Mouse (Mus musculus) lung, embryonic 14.5 days (tissue): ENCODE results near the gene Sorcs2. TPM values are rescaled to one million over a fixed set of nuclear protein-coding genes. Genes with fewer than 3 reads are reported as not detected.
A peak's percentile ranks its signal among the peaks of the same experiment; 100 is the strongest.

Source experiments
- ATAC-seq: fragments of 200-750 bp; cut with Nextera tagmentation; 2 replicates; pipeline ENCODE4 v1.8.0; 2017; ENCODE audit warnings: mild to moderate bottlenecking, moderate TSS enrichment, moderate library complexity; ENCODE audit not compliant: insufficient read depth
- DNase-seq: peaks from one replicate; pipeline ENCODE4 v3.0.0-alpha.2; 2015
- H3K27ac ChIP-seq: fragments of 300-500 bp; sonication (generic); 2 replicates; pipeline ENCODE4 v1.5.1; 2014; ENCODE audit warnings: low read depth, mild to moderate bottlenecking, moderate library complexity
- H3K27me3 ChIP-seq: fragments of 300-500 bp; sonication (generic); 2 replicates; pipeline ENCODE4 v1.6.1; 2014; ENCODE audit warnings: low read length, control low read depth; ENCODE audit not compliant: insufficient read depth
- H3K36me3 ChIP-seq: fragments of 300-500 bp; sonication (generic); 2 replicates; pipeline ENCODE4 v1.6.1; 2014; ENCODE audit warnings: control low read depth; ENCODE audit not compliant: insufficient read depth
- H3K4me1 ChIP-seq: fragments of 300-500 bp; sonication (generic); 2 replicates; pipeline ENCODE4 v1.6.1; 2014; ENCODE audit warnings: antibody characterized with exemption, control low read depth; ENCODE audit not compliant: insufficient read depth
- H3K4me2 ChIP-seq: fragments of 300-500 bp; sonication (generic); 2 replicates; pipeline ENCODE4 v1.6.1; 2014; ENCODE audit warnings: mild to moderate bottlenecking
- H3K4me3 ChIP-seq: fragments of 300-500 bp; sonication (generic); 2 replicates; pipeline ENCODE4 v1.5.1; 2014; ENCODE audit warnings: low read depth, low read length
- H3K9ac ChIP-seq: fragments of 300-500 bp; sonication (generic); 2 replicates; pipeline ENCODE4 v1.6.1; 2014
- H3K9me3 ChIP-seq: fragments of 300-500 bp; sonication (generic); 2 replicates; pipeline ENCODE4 v1.6.1; 2016; ENCODE audit warnings: low read depth, low read length, control low read depth
- CTCF ChIP-seq: IDR thresholded peaks from 2 replicates; pipeline ENCODE4 v1.5.1; 2016; ENCODE audit warnings: antibody characterized with exemption, low read depth
- WGBS: fragments of 180-500 bp; shearing (Covaris S2); extraction: QIAGEN DNeasy Blood & Tissue Kit; methylation state at CpG from one replicate; pipeline ENCODE4 v1.1.7; 2014; 5-methylcytosine and 5-hydroxymethylcytosine counted together
- polyA plus RNA-seq: library from polyadenylated mRNA; unstranded; fragments of >200 nt; fragmentation: Nextera tagmentation; extraction: Ambion mirVana; gene quantifications from 2 replicates; pipeline ENCODE4 v1.2.1, GENCODE M21; 2014

The Sorcs2 gene
- polyA plus RNA-seq, 1 experiment from 2014 or later: 20.6 TPM

- H3K4me1 ChIP-seq: peaks cover 5% of the 10 kb centered on the region; the same call in 1 of the 2 replicates
- no peak for TF ChIP-seq CTCF
- no peaks in the 10 kb centered on the region for H3K9me3 ChIP-seq
- H3K9ac ChIP-seq: no peak overlapping the region
- no peak overlapping the region for H3K27ac ChIP-seq
- H3K36me3 ChIP-seq: no peaks in the 10 kb centered on the region
- H3K4me3 ChIP-seq: no peak overlapping the region
- DNase-seq: peak; percentile 62
- H3K4me2 ChIP-seq: no peak overlapping the region
- H3K27me3 ChIP-seq: no peaks in the 10 kb centered on the region
- no peak for ATAC-seq
- 45% methylated on average over 6 of the region's 6 CpGs for WGBS
Observed at GRCm38 (mm10) chr5:36124993-36125392, 272.9 kb downstream of the Sorcs2 start.

- DNase-seq: no peak
Observed at GRCm38 (mm10) chr5:36122987-36123386, 275.0 kb downstream of the Sorcs2 start.

DNA sequence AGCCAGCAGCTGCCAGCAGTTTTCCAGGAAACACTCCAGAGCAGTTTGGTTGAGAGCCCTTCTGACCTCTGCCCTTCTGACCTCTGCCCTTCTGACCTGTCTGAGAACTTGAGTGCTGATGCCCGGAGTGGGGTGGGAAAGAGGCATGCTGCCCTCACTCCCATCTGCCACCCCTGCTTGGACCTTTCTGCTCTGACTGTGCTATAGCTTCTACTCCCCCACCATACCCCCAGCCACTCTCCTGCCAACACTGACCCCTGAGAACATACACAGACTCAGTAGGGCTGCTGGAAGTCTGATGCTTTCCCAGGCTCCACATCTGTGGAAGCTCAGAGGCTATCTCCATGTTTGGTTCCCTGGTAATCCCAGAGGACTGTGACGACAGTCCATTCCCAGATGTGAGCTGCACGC, 277.0 kb downstream of the Sorcs2 start:
- no peaks in the 10 kb centered on the region for H3K9me3 ChIP-seq
- no peak overlapping the region for H3K4me2 ChIP-seq
- no peak overlapping the region for H3K4me3 ChIP-seq
- H3K4me1 ChIP-seq: 0 out of 2 replicates have a peak, but pooled peaks cover 5% of the 10 kb centered on the region
- H3K27ac ChIP-seq: no peak overlapping the region
- no peaks in the 10 kb centered on the region for H3K27me3 ChIP-seq
- 10% methylated on average over 3 of the region's 3 CpGs for WGBS
- no peak for TF ChIP-seq CTCF
- H3K9ac ChIP-seq: no peak overlapping the region
- no peaks in the 10 kb centered on the region for H3K36me3 ChIP-seq
- DNase-seq (peak; percentile 68), ATAC-seq (peak; percentile 64)

More at GRCm38 (mm10) chr5:36122987-36123386, 275.0 kb downstream of the Sorcs2 start:
- Histone ChIP-seq H3K4me1 (0 out of 2 replicates have a peak, but pooled peaks cover 5% of the 10 kb centered on the region), H3K4me2 (no peak overlapping the region), H3K9me3 (no peaks in the 10 kb centered on the region), H3K4me3 (no peak overlapping the region), H3K27ac (no peak overlapping the region), H3K27me3 (no peaks in the 10 kb centered on the region), H3K36me3 (no peaks in the 10 kb centered on the region), H3K9ac (no peak overlapping the region)
- no peak for TF ChIP-seq CTCF
- ATAC-seq: no peak
- WGBS: 50% methylated on average over 10 of the region's 10 CpGs

- Histone ChIP-seq H3K9ac (no peak overlapping the region), H3K4me1 (0 out of 2 replicates have a peak, but pooled peaks cover 2% of the 10 kb centered on the region), H3K4me3 (no peak overlapping the region), H3K36me3 (no peaks in the 10 kb centered on the region), H3K9me3 (no peaks in the 10 kb centered on the region), H3K27me3 (no peaks in the 10 kb centered on the region), H3K4me2 (no peak overlapping the region), H3K27ac (no peak overlapping the region)
- TF ChIP-seq CTCF: no peak
- 47% methylated on average over 5 of the region's 5 CpGs for WGBS
- ATAC-seq: no peak
- no peak for DNase-seq
Observed at GRCm38 (mm10) chr5:36118061-36118460, 279.9 kb downstream of the Sorcs2 start.

DNA sequence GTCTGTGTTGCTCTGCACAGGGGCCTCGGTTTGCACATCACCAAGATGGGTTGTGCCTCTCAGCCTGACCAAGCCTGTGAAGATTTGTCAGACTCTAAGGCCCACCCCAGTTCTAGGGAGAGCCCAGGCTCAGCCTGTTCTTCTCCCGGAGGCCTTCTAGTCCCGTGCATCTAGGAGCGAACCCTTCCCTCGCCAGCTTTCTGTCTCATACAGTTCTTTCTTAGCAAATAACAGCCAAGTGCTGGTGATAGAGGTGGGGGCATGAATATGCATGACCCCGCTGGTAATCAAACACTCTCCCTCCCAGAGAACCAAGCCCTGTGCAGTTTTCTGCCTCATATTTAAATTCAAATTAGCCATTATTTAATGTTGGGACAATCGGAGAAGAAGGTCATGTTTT, 282.4 kb downstream of the Sorcs2 start:
- Histone ChIP-seq H3K4me2 (no peak overlapping the region), H3K9me3 (no peaks in the 10 kb centered on the region), H3K27ac (no peak overlapping the region), H3K9ac (no peak overlapping the region), H3K4me1 (no peaks in the 10 kb centered on the region), H3K27me3 (no peaks in the 10 kb centered on the region), H3K4me3 (no peak overlapping the region), H3K36me3 (no peaks in the 10 kb centered on the region)
- no peak for TF ChIP-seq CTCF
- DNase-seq (no peak), ATAC-seq (no peak)
- WGBS: 65% methylated on average over 7 of the region's 7 CpGs

- Histone ChIP-seq H3K4me2 (no peak overlapping the region), H3K27ac (no peak overlapping the region), H3K36me3 (no peaks in the 10 kb centered on the region), H3K4me1 (no peaks in the 10 kb centered on the region), H3K27me3 (no peaks in the 10 kb centered on the region), H3K4me3 (no peak overlapping the region), H3K9ac (no peak overlapping the region), H3K9me3 (no peaks in the 10 kb centered on the region)
- TF ChIP-seq CTCF: no peak
- 79% methylated on average over 2 of the region's 2 CpGs for WGBS
- no peak for DNase-seq
- ATAC-seq: no peak
Observed at GRCm38 (mm10) chr5:36113696-36114095, 284.2 kb downstream of the Sorcs2 start.

GRCm38 (mm10) chr5:36112696-36113095, 285.2 kb downstream of the Sorcs2 start:
- H3K4me1 ChIP-seq: no peaks in the 10 kb centered on the region
- no peaks in the 10 kb centered on the region for H3K27me3 ChIP-seq
- H3K36me3 ChIP-seq: no peaks in the 10 kb centered on the region
- DNase-seq (no peak), ATAC-seq (no peak)
- H3K27ac ChIP-seq: no peak overlapping the region
- 78% methylated on average over 6 of the region's 6 CpGs for WGBS
- no peaks in the 10 kb centered on the region for H3K9me3 ChIP-seq
- no peak overlapping the region for H3K9ac ChIP-seq
- H3K4me2 ChIP-seq: no peak overlapping the region
- no peak for TF ChIP-seq CTCF
- no peak overlapping the region for H3K4me3 ChIP-seq

- H3K36me3 ChIP-seq: no peaks in the 10 kb centered on the region
- DNase-seq: no peak
Observed at GRCm38 (mm10) chr5:36111516-36111915, 286.4 kb downstream of the Sorcs2 start.

More at GRCm38 (mm10) chr5:36111516-36111915, 286.4 kb downstream of the Sorcs2 start:
- ATAC-seq: no peak
- Histone ChIP-seq H3K9me3 (no peaks in the 10 kb centered on the region), H3K27me3 (no peaks in the 10 kb centered on the region), H3K4me1 (no peaks in the 10 kb centered on the region), H3K4me3 (no peak overlapping the region), H3K27ac (no peak overlapping the region), H3K9ac (no peak overlapping the region), H3K4me2 (no peak overlapping the region)
- no peak for TF ChIP-seq CTCF
- WGBS: 74% methylated on average over 3 of the region's 3 CpGs
